Mouse (Mus musculus) stomach, postnatal 0 days (tissue): ENCODE data around the gene Zfhx3.

ENCODE experiments used
- CTCF ChIP-seq: IDR thresholded peaks from 2 replicates; pipeline ENCODE4 v1.5.1; 2016; ENCODE audit warnings: antibody characterized with exemption, low read depth, mild to moderate bottlenecking, moderate library complexity
- EP300 ChIP-seq: optimal IDR thresholded peaks from 2 replicates; pipeline ENCODE3; 2016; ENCODE audit warnings: antibody characterized with exemption

GRCm38 (mm10) chr8:108837788-108838187, 895.3 kb downstream of the Zfhx3 start:
- TF ChIP-seq EP300: no peak
- no peak for TF ChIP-seq CTCF
